Mouse (Mus musculus): Measurements from ENCODE around the gene Dpagt1.
A peak's percentile ranks its signal among the peaks of the same experiment; 100 is the strongest.

The Dpagt1 gene

GRCm38 (mm10) chr9:44379054-44379834 lies 53.4 kb downstream of the Dpagt1 start, which contains the start of gene Hyou1:
Gene Hyou1 (plus strand): TSS chr9:44379490.
- peak; percentile 99 for DNase-seq (ENCODE audit: low spot score)

DNA sequence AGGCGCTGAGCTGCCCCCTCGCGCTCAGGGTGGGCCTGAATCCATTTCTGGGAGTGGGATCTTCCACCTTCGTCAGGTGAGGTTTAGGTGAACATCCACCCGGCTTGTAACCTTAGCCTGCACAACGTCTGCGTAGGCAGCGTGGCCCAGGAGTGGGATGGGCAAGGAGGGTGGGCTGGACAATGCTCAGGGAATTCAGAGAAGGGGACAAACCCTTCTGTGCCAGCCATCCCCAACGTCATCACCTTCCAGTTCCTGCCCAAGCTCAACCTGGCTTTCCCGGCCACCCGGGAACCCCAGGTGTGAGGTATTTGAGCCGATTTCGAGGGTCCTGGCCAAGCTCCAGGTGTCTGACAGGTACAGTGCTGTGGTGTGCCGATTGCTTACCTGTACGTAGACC lies 54.0 kb downstream of the Dpagt1 start:
- peak; percentile 27 for DNase-seq (ENCODE audit: low spot score)
